Mouse (Mus musculus) cerebellum, postnatal 25 days (tissue): Measurements from ENCODE around the gene St3gal3.
A peak's percentile ranks its signal among the peaks of the same experiment; 100 is the strongest.

Experiments used
- DNase-seq, 2 experiments: peaks; one replicate each; pipeline ENCODE4 v3.0.0; 2021; ENCODE audit warnings: mixed read lengths in 2 of 2

Gene St3gal3

GRCm38 (mm10) chr4:117890750-117891149, 244.0 kb downstream of the St3gal3 start:
- DNase-seq = no peak

DNA sequence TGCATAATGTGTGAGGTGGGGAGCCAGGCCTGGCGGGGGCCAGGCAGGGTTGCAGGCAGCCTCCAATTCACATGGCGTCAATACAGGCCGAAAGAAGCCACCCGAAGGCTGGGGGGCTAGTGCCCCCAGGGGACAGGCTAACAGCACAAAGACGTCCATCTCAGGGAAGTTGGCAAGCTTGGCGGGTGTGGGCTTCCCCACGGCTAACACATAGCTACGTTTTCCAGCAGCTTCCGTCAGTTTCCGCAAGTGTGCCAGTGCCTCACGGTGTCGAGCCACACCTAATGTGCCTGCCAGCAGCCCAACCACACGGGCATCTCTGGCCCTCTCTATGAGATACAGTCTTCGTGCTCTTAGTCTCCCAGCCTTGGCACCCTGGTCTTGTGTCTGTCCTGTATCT, 244.7 kb downstream of the St3gal3 start:
- no peak for DNase-seq

- DNase-seq = no peak
These were observed 245.2 kb downstream of the St3gal3 start for GRCm38 (mm10) chr4:117889471-117889870.

- no peak for DNase-seq
These were observed 246.8 kb downstream of the St3gal3 start for GRCm38 (mm10) chr4:117887920-117888319.

DNA sequence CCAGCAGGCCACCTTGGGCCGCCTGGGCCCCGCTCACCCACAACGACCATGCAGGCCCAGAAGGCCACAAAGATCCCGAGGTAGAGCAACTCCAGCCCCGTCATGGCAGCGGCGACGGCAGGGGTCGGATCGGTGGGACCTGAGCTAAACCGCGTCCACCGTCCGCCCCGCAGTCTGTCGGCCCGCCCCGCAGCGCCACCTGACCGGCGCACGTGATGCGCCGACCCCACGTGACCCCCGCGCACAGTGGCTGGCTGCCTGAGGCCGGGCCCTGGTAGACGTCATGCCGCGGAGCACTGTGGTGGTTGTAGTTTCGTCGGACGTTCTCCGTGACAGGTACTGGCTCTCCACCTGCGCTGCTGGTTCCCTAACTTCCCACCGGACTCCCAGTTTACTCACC, 247.6 kb downstream of the St3gal3 start, which contains the start of gene Atp6v0b:
TSS of gene Atp6v0b (minus strand) at position 201 of the 400 bp plus-strand sequence.
- DNase-seq = peak; percentile 97 to 99

GRCm38 (mm10) chr4:117886644-117887043, 248.1 kb downstream of the St3gal3 start:
- no peak for DNase-seq

DNA sequence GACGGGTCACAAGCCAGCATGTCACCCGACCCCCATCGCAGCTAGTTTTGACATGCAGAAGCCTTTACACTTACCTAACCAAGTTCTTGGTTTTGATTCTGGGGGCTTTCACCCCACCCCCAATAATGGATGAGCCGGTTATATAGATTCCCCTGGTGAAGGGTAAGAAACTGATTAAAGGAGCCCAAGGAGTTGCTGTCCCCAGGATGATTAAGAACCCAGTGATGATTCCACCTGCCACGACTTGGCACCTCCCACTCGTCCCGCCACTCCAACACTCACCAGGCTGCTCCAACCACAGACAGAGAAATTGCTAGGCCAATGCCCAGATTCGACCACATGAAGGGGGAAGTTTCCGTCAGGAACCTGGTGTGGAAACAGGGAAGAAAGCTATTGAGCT, 248.7 kb downstream of the St3gal3 start:
- no peak for DNase-seq

DNA sequence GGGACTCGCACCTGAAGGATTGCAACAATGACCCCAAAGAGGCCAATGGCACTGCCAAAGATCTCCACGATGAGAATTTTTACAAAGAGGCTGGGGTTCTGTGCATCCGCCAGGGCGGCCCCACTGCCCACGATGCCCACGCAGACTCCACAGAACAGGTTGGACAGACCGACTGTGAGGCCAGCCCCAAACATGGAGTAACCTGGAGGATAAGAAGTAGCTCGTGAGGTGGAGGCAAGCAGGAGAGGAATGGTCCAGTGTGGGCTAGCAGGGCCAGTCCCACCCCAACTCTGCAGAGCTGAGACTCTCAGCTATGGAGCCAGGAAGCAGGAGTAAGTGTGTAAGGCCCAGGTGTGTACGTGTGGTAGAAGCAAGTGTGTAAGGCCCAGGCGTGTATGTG, 249.6 kb downstream of the St3gal3 start:
- no peak for DNase-seq

- no peak for DNase-seq
These were observed 250.6 kb downstream of the St3gal3 start for GRCm38 (mm10) chr4:117884146-117884545.

GRCm38 (mm10) chr4:117882701-117883691, 251.7 kb downstream of the St3gal3 start, which contains the start of gene B4galt2:
B4galt2 (minus strand) TSS chr4:117883487.
- DNase-seq = peak; percentile 79 to 86
